Mouse (Mus musculus) forebrain, embryonic 12.5 days (tissue): ENCODE results near the gene Galr3. TPM values are rescaled to one million over a fixed set of nuclear protein-coding genes. Genes with fewer than 3 reads are reported as not detected.

Source experiments
- ATAC-seq: fragments of 200-750 bp; cut with Nextera tagmentation; 2 replicates; pipeline ENCODE4 v1.8.0; 2017; ENCODE audit warnings: moderate TSS enrichment; ENCODE audit not compliant: low FRiP score
- H3K27ac ChIP-seq: fragments of 300-500 bp; sonication (generic); 2 replicates; pipeline ENCODE4 v1.5.1; 2016; ENCODE audit warnings: mild to moderate bottlenecking
- H3K27me3 ChIP-seq: fragments of 300-500 bp; sonication (generic); 2 replicates; pipeline ENCODE4 v1.6.1; 2016; ENCODE audit warnings: mild to moderate bottlenecking
- H3K36me3 ChIP-seq: fragments of 300-500 bp; sonication (generic); replicated peaks from 2 replicates; pipeline ENCODE4 v1.6.1; 2016; ENCODE audit warnings: mild to moderate bottlenecking
- H3K4me1 ChIP-seq: fragments of 300-500 bp; sonication (generic); 2 replicates; pipeline ENCODE4 v1.6.1; 2016
- H3K4me2 ChIP-seq: fragments of 300-500 bp; sonication (generic); 2 replicates; pipeline ENCODE4 v1.6.1; 2016; ENCODE audit warnings: mild to moderate bottlenecking, moderate library complexity
- H3K4me3 ChIP-seq: fragments of 300-500 bp; sonication (generic); replicated peaks from 2 replicates; pipeline ENCODE4 v1.5.1; 2016; ENCODE audit warnings: mild to moderate bottlenecking
- H3K9ac ChIP-seq: fragments of 300-500 bp; sonication (generic); 2 replicates; pipeline ENCODE4 v1.6.1; 2016; ENCODE audit warnings: mild to moderate bottlenecking
- H3K9me3 ChIP-seq: fragments of 300-500 bp; sonication (generic); 2 replicates; pipeline ENCODE4 v1.6.1; 2016
- WGBS: fragments of 180-500 bp; shearing (Covaris S2); methylation state at CpG from one replicate; pipeline ENCODE4 v1.1.7; 2016; 5-methylcytosine and 5-hydroxymethylcytosine counted together
- polyA plus RNA-seq: library from polyadenylated mRNA; unstranded; fragments of >200 nt; fragmentation: Nextera tagmentation; extraction: Ambion mirVana; gene quantifications from 2 replicates; pipeline ENCODE4 v1.2.1, GENCODE M21; 2016

Galr3 gene
- polyA plus RNA-seq, 1 experiment from 2014 or later, result not detected

GRCm38 (mm10) chr15:79042721-79043491 lies 1.2 kb downstream of the Galr3 start:
- Histone ChIP-seq H3K9me3 (no peaks in the 10 kb centered on the region), H3K36me3 (no peaks in the 10 kb centered on the region), H3K4me1 (peaks cover 39% of the 10 kb centered on the region), H3K4me2 (peak overlapping the region; percentile 81), H3K27me3 (peaks cover 83% of the 10 kb centered on the region), H3K27ac (no peak overlapping the region), H3K9ac (peak overlapping the region; percentile 57), H3K4me3 (peak overlapping the region; percentile 54)
- ATAC-seq, result no peak
- WGBS, result 2% methylated on average over 102 of the region's 105 CpGs

- Histone ChIP-seq H3K27ac (no peak overlapping the region), H3K27me3 (peaks cover 73% of the 10 kb centered on the region), H3K9me3 (no peaks in the 10 kb centered on the region), H3K4me2 (no peak overlapping the region), H3K4me3 (no peak overlapping the region), H3K4me1 (peaks cover 31% of the 10 kb centered on the region), H3K9ac (no peak overlapping the region), H3K36me3 (no peaks in the 10 kb centered on the region)
- WGBS, result 7% methylated on average over 4 of the region's 4 CpGs
- peak; percentile 40; the same call in 1 of the 2 replicates for ATAC-seq
These were observed 3.2 kb downstream of the Galr3 start for GRCm38 (mm10) chr15:79044837-79045236.

DNA sequence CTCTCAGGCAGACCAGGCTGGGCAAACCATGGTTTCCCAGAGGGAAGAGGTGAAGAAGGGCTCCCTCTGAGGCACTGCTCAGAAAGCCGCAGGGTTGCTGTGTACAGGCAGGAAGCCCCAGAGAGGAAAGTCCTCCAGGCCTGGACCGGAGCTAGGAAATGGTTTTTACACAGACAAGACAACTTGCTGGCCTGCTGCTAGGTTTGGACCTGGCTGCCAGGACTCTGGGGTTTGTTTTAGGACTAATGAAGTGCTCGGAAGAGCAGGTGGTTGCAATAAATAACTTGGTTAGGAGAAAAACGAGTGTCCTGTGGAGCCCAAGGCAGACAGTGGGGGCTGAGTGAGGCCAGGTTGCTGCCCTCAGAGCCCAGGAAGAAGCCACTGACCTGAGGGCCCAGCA lies 6.5 kb downstream of the Galr3 start:
- WGBS, result 79% methylated on average over 4 of the region's 4 CpGs
- ATAC-seq, result no peak
- Histone ChIP-seq H3K4me3 (no peak overlapping the region), H3K4me1 (peaks cover 19% of the 10 kb centered on the region), H3K9me3 (no peaks in the 10 kb centered on the region), H3K4me2 (no peak overlapping the region), H3K27ac (no peak overlapping the region), H3K27me3 (peaks cover 40% of the 10 kb centered on the region), H3K36me3 (peaks cover 11% of the 10 kb centered on the region), H3K9ac (no peak overlapping the region)

DNA sequence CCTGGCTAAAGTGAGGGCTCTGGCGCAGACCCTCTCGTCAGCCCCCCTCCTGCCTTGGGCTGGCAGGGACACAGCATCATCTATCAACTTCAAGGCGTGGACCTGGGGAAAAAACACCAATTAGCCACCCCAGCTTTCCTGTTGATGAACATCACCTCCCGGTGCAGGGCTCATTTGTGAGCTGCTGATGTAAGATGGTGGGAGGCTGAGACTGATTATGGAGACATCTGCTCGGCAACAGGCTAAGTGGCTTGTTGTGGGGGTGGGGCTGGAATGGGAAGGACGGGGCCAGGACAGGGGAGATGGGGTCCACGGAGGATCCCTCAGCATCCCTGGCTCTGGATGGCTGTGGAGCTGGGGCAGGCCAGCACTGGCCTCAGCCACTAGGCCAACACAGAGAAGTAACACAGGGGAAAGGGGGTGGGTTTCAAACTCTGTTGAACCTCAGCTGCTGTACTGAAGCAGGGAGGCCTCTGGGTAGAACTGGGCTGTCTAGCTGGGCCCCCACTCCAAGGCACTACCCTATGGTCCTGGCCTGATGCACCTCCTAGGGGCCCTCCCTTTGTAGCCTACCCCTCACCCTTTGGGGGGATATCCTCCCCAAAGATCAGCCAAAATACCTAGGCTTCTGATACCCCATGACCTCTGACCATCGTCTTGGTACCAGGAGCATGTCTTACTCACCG lies 8.6 kb downstream of the Galr3 start:
- peaks cover 19% of the 10 kb centered on the region for H3K27me3 ChIP-seq
- ATAC-seq, result peak; percentile 49; the same call in 1 of the 2 replicates
- no peak overlapping the region for H3K4me2 ChIP-seq
- peaks cover 9% of the 10 kb centered on the region for H3K4me1 ChIP-seq
- no peak overlapping the region for H3K4me3 ChIP-seq
- no peaks in the 10 kb centered on the region for H3K9me3 ChIP-seq
- WGBS, result 57% methylated on average over 9 of the region's 9 CpGs
- H3K9ac ChIP-seq, result peak overlapping the region; percentile 33; the same call in 1 of the 2 replicates
- H3K27ac ChIP-seq, result 0 out of 2 replicates have a peak overlapping the region, but pooled peaks have one; percentile 3
- H3K36me3 ChIP-seq, result peaks cover 32% of the 10 kb centered on the region

GRCm38 (mm10) chr15:79050964-79051363 lies 9.3 kb downstream of the Galr3 start:
- H3K36me3 ChIP-seq, result peaks cover 38% of the 10 kb centered on the region
- H3K9me3 ChIP-seq, result no peaks in the 10 kb centered on the region
- no peak overlapping the region for H3K4me2 ChIP-seq
- ATAC-seq, result no peak
- H3K4me1 ChIP-seq, result peaks cover 9% of the 10 kb centered on the region
- peaks cover 15% of the 10 kb centered on the region for H3K27me3 ChIP-seq
- no peak overlapping the region for H3K9ac ChIP-seq
- no peak overlapping the region for H3K4me3 ChIP-seq
- WGBS, result 91% methylated on average over 2 of the region's 2 CpGs
- H3K27ac ChIP-seq, result no peak overlapping the region

DNA sequence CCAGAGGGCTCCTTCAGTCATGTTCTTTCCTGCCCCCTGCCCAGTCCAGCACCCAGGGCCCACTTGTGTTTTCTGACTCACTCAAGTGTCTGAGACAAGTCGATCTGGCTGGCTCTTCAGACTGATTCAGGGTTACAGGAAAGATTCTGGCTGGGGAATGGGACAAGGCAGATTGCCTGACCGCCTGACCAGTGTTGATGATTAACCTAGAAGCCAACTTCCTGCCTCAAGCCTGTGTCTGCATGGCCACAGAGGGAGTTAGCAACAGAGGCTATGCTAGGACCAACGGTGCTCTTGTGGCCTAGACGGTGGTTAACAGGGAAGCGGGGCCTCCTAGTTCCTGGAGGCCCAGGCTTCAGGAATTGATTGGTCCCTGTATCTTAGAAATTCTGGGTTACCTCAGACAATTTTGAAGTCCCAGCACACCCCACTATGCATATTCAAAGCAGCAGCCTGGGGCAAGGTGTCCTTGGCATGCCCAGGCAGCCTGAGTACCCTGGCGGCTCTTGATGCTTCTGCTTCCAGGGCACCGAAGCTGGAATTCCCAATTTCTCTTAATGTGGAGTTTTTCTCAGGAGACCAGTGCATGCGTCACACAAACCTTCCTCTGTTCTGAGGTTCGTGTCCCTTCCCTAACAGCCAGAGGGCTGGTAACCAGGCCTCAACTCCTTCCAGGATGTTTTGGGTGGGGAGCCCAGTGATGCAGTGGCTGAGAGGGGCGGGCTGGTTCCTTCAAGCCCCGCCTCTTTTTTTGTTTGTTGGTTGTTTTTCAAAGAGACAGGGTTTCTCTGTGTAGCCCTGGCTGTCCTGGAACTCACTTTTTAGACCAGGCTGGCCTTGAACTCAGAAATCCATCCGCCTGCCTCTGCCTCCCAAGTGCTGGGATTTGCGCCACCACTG lies 10.0 kb downstream of the Galr3 start:
- Histone ChIP-seq H3K27me3 (peaks cover 13% of the 10 kb centered on the region; the same call in 1 of the 2 replicates), H3K27ac (no peak overlapping the region), H3K4me2 (no peak overlapping the region), H3K36me3 (peaks cover 46% of the 10 kb centered on the region), H3K9ac (no peak overlapping the region), H3K4me3 (no peak overlapping the region), H3K9me3 (no peaks in the 10 kb centered on the region), H3K4me1 (peaks cover 9% of the 10 kb centered on the region)
- no peak for ATAC-seq
- 77% methylated on average over 13 of the region's 13 CpGs for WGBS

DNA sequence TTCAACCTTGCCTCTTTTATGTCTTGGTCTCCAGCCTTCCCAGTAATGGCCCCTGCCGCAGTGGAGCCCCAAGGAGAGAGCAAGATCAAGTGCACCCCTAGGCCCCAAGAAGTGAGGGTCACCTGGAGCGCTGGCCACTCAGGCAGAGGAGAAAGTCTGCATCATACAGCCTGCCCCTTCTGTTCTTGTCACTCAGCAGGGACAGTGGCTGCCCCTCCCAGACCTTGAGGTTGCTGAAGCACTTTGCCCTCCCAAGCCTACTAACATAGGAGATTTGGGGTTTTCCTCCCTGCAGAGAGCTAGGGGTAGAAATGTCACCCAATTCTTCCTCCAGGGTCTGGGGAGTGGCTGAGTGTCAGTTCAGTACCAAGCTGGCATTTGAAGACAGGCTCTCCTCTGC lies 10.7 kb downstream of the Galr3 start:
- Histone ChIP-seq H3K4me2 (no peak overlapping the region), H3K9ac (no peak overlapping the region), H3K4me1 (peaks cover 9% of the 10 kb centered on the region), H3K27me3 (peaks cover 8% of the 10 kb centered on the region; the same call in 1 of the 2 replicates), H3K9me3 (no peaks in the 10 kb centered on the region), H3K36me3 (peaks cover 53% of the 10 kb centered on the region), H3K4me3 (no peak overlapping the region), H3K27ac (no peak overlapping the region)
- 84% methylated on average over 2 of the region's 2 CpGs for WGBS
- ATAC-seq, result no peak

GRCm38 (mm10) chr15:79056601-79057000 lies 14.9 kb downstream of the Galr3 start:
- peaks cover 88% of the 10 kb centered on the region for H3K36me3 ChIP-seq
- no peaks in the 10 kb centered on the region for H3K27me3 ChIP-seq
- no peak overlapping the region for H3K4me2 ChIP-seq

GRCm38 (mm10) chr15:79057850-79058249 lies 16.2 kb downstream of the Galr3 start:
- 91% methylated on average over 6 of the region's 6 CpGs for WGBS
- Histone ChIP-seq H3K4me3 (no peak overlapping the region), H3K27me3 (no peaks in the 10 kb centered on the region), H3K4me2 (no peak overlapping the region), H3K9ac (no peak overlapping the region), H3K36me3 (peaks cover 81% of the 10 kb centered on the region), H3K4me1 (peaks cover 14% of the 10 kb centered on the region), H3K27ac (no peak overlapping the region), H3K9me3 (no peaks in the 10 kb centered on the region)
- ATAC-seq, result no peak

More at GRCm38 (mm10) chr15:79056601-79057000, 14.9 kb downstream of the Galr3 start:
- ATAC-seq, result no peak
- Histone ChIP-seq H3K9ac (no peak overlapping the region), H3K27ac (no peak overlapping the region), H3K9me3 (no peaks in the 10 kb centered on the region), H3K4me3 (no peak overlapping the region), H3K4me1 (peaks cover 8% of the 10 kb centered on the region)
- WGBS, result 90% methylated on average over 7 of the region's 7 CpGs

DNA sequence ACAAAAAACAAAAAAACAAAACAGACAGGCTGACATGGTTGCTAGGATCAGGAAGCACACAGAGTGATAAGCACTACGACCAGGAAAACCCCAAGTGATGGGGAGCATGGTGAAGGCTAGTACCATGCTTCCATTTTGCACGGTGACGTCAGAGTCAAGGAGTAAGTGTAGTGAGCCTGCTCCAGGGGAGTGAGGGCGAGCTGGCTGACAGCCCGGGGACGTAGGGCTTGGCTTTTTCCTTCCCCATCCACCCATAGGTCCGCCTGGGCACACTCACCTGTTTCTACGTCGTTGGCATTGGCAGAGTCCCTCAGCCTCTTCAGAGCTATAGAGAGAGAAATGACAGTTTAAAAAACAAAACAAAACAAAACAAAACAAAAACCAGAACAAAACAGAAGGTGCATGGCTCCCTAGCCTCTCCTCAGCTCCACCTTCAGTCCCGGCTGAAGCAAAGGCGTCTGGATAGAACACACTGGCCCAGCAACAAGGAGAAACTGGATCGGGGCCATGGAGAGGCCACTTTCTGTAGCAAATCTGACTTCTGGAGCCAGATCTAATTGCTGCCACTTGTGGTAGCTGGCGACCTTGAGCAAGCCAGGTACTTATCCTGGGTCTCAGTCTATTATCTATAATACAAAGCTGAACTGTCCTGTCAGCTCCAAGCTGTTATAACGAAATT lies 19.3 kb downstream of the Galr3 start:
- ATAC-seq, result no peak
- Histone ChIP-seq H3K27me3 (no peaks in the 10 kb centered on the region), H3K4me3 (no peak overlapping the region), H3K27ac (no peak overlapping the region), H3K9ac (no peak overlapping the region), H3K4me1 (peaks cover 19% of the 10 kb centered on the region), H3K4me2 (peak overlapping the region; percentile 71; the same call in 1 of the 2 replicates), H3K9me3 (no peaks in the 10 kb centered on the region), H3K36me3 (peaks cover 49% of the 10 kb centered on the region)
- WGBS, result 86% methylated on average over 14 of the region's 14 CpGs

DNA sequence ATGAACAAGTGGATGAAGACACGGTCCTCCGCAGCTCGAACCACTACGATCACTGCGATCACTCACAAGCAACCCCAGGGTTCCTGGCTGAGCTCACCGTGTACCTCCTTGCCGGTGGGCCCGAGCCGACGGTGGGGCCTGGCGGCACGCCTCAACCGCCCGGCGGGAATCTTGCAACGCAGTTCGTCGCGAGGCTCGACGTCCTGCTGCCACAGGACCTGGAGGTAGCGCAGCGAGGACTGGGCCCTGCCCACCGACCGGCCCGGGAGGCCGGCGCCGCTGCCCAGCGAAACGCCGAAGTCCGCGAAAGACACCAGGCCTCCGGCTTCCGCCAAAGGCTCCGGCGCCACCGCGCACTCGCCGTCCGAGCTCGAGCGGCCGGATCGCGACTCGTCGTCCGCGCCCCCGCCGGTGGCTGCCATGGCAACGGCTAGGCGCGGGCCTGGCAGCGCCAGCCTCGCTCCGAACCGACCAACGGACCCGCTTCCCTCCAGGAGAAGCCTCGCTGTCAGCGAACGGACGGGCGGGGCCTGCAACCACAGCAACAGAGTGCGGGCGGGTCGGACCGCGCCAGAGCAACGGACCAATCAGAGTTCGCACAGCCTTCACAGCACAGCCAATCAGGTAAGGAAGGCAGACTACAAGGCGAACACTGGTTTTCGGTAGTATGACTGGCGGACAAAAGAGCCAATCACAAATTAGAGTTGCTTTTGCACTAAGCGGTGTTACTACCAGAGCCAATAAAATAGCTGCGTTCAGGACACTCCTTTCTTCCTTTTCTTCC lies 20.9 kb downstream of the Galr3 start, which contains the start of gene Ankrd54:
Gene Ankrd54, minus strand, starts transcription at position 518 of the 784 bp plus-strand sequence.
- Histone ChIP-seq H3K27ac (peak within 1 kb of the TSS; percentile 85), H3K4me3 (peak within 1 kb of the TSS; percentile 87), H3K36me3 (peaks cover 34% of the 10 kb centered on the region), H3K4me1 (peaks cover 19% of the 10 kb centered on the region), H3K27me3 (no peaks in the 10 kb centered on the region), H3K9ac (peak within 1 kb of the TSS; percentile 93), H3K9me3 (no peaks in the 10 kb centered on the region), H3K4me2 (peak within 1 kb of the TSS; percentile 71)
- WGBS, result under 1% methylated on average over 80 of the region's 80 CpGs
- ATAC-seq, result peak; percentile 100
